Mouse (Mus musculus): ENCODE data around the gene Cnot10. TPM values are rescaled to one million over a fixed set of nuclear protein-coding genes. Genes with fewer than 3 reads are reported as not detected.

The Cnot10 gene
- polyA plus RNA-seq, 1 experiment from 2014 or later, result 26.9 TPM

DNA sequence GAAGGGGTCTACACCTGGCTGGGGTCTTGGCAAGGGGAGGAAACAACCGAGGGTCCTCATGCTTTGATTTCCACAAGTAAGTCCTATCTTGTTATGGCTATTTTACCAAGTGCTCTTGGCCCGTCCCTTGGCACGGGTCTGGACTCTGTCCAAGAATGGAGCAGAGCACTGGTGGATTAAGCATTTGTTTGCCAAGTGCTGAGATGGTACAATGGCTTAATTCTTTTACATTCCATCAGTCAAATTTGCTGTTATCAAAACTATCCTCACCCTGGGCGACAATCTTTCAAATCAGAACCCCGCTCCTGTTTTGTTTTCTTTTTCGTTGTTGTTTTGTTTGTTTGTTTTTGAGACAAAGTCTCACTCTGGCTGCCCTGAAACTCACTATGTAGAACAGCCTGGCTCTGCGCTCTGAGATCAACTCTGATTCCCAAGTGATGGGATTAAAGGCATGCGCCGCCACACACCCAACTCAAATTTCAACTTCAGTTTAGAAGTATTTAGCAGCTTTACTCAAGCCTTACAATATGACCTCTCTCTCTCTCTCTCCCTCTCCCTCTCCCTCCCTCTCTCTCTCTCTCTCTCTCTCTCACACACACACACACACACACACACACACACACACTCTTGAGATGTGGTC, 95.1 kb downstream of the Cnot10 start:
- no peak overlapping the region for H3K4me2 ChIP-seq
- no peak overlapping the region for H3K9ac ChIP-seq
- no peak overlapping the region for H3K4me3 ChIP-seq (replicated peaks)
- H3K27me3 ChIP-seq, result peaks cover 5% of the 10 kb centered on the region; the same call in 1 of the 2 replicates
- 50% methylated on average over 9 of the region's 9 CpGs for WGBS (ENCODE audit: insufficient replicate concordance)
- ATAC-seq (ENCODE audit: low read depth) (no peak), DNase-seq (no peak)
- H3K4me1 ChIP-seq (replicated peaks), result peaks cover 80% of the 10 kb centered on the region
- no peak overlapping the region for H3K27ac ChIP-seq
- no peaks in the 10 kb centered on the region for H3K9me3 ChIP-seq (replicated peaks)
- no peaks in the 10 kb centered on the region for H3K36me3 ChIP-seq

- Histone ChIP-seq H3K9me3 (replicated peaks) (no peaks in the 10 kb centered on the region), H3K4me3 (replicated peaks) (no peak overlapping the region), H3K27me3 (peaks cover 5% of the 10 kb centered on the region; the same call in 1 of the 2 replicates), H3K36me3 (no peaks in the 10 kb centered on the region), H3K9ac (no peak overlapping the region), H3K4me2 (no peak overlapping the region), H3K4me1 (replicated peaks) (peaks cover 73% of the 10 kb centered on the region), H3K27ac (no peak overlapping the region)
- WGBS (ENCODE audit: insufficient replicate concordance), result 54% methylated on average over 17 of the region's 17 CpGs
- DNase-seq (no peak), ATAC-seq (ENCODE audit: low read depth) (no peak)
Measured at GRCm38 (mm10) chr9:114543882-114544753, 95.9 kb downstream of the Cnot10 start.

DNA sequence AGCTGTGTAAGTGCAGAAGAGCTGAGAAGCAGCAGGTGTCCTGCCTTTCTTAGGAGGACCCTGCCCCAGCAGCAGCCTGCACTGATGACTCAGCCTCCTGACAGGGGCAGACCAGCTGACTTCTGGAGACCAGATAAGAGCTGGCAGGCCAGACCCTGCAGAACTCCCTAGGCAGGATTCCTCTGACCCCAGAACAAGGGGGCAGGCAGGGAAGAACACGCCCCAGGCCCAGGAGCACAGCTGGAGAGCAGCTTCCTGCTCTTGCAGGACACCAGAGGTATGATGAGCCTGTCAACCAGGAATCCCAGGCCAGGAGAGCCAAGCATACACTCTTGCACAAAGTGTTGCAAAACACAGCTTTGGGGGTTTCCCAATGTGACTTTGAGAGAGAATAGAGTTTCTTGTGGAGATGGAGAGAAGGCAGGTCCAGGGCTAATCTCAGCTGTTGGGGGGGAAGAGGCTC, 98.7 kb downstream of the Cnot10 start:
- Histone ChIP-seq H3K4me1 (replicated peaks) (peaks cover 65% of the 10 kb centered on the region), H3K4me3 (replicated peaks) (no peak overlapping the region), H3K27ac (peak overlapping the region; percentile 30; the same call in 1 of the 2 replicates), H3K27me3 (no peaks in the 10 kb centered on the region), H3K9me3 (replicated peaks) (no peaks in the 10 kb centered on the region), H3K36me3 (no peaks in the 10 kb centered on the region), H3K4me2 (no peak overlapping the region), H3K9ac (no peak overlapping the region)
- ATAC-seq (ENCODE audit: low read depth), result no peak; the same call in 1 of the 2 replicates
- DNase-seq, result no peak
- WGBS (ENCODE audit: insufficient replicate concordance), result 14% methylated on average over 1 of the region's 1 CpGs

DNA sequence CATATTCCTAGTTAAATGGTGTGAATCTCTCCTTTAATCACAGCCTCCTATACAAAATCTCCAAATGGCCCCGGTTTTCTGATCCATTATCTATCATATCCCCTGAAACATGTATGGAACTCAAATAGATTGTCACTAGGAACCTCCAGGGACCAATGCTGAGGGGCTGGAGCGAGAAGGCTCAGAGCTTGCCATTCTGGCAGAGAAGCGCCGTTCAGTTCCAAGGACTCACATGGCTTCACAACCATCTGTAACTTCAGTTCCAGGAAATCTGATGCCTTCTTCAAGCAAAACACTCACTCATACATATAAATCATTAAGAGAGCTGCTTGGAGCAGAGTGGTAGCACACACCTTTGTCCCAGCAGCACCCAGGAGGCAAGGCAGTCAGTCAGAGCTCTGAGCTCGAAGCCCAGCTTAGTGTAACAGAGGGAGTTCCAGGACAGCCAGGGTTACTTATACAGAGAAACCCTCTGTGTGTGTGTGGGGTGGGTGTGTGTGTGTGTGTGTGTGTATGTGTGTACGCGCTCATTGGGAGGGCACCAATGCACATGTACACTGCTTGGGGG, 100.9 kb downstream of the Cnot10 start:
- H3K4me3 ChIP-seq (replicated peaks), result no peak overlapping the region
- H3K36me3 ChIP-seq, result no peaks in the 10 kb centered on the region
- no peak overlapping the region for H3K27ac ChIP-seq
- no peaks in the 10 kb centered on the region for H3K27me3 ChIP-seq
- H3K4me2 ChIP-seq, result no peak overlapping the region
- DNase-seq (no peak), ATAC-seq (ENCODE audit: low read depth) (no peak)
- 76% methylated on average over 7 of the region's 7 CpGs for WGBS (ENCODE audit: insufficient replicate concordance)
- peaks cover 47% of the 10 kb centered on the region for H3K4me1 ChIP-seq (replicated peaks)
- H3K9me3 ChIP-seq (replicated peaks), result no peaks in the 10 kb centered on the region
- no peak overlapping the region for H3K9ac ChIP-seq

DNA sequence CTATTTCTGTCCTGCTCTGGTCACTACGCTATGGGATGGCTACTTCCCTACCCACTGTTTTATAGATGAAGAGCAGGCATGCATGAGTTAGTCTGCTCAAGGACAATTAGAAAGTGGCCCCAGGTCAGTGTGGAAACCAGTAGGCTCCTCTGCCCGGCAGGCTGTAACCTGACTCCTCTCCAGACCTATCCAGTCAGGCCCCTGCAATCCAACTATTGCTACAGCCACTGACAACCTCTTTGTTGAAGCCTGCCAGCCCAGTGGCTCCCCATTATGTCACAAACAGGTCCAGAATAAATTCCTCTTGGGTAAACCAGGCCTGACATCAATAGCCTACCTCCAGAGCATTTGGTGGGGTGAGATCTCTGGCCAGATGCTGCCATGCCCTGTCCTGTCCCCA, 103.4 kb downstream of the Cnot10 start:
- H3K36me3 ChIP-seq, result no peaks in the 10 kb centered on the region
- no peak overlapping the region for H3K9ac ChIP-seq
- no peak overlapping the region for H3K4me3 ChIP-seq (replicated peaks)
- no peaks in the 10 kb centered on the region for H3K9me3 ChIP-seq (replicated peaks)
- H3K4me2 ChIP-seq, result no peak overlapping the region
- 62% methylated on average over 2 of the region's 2 CpGs for WGBS (ENCODE audit: insufficient replicate concordance)
- DNase-seq, result no peak
- peak; percentile 59 for ATAC-seq (ENCODE audit: low read depth)
- H3K4me1 ChIP-seq (replicated peaks), result peaks cover 44% of the 10 kb centered on the region
- H3K27ac ChIP-seq, result peak overlapping the region; percentile 59; the same call in 1 of the 2 replicates
- no peaks in the 10 kb centered on the region for H3K27me3 ChIP-seq

Other genes with a start within 250 kb of the Cnot10 start
- gene Crtap, start 249.5 kb downstream of the Cnot10 start, polyA plus RNA-seq (2015; fragmentation: Nextera tagmentation; extraction: Ambion mirVana), result 22.5 TPM in 2 replicates
- gene Glb1, start 239.1 kb downstream of the Cnot10 start, polyA plus RNA-seq (2015; fragmentation: Nextera tagmentation; extraction: Ambion mirVana), result 13.2 and 14.6 TPM in 2 replicates
- 2.9 and 3.4 TPM in 2 replicates for gene Tmppe, start 239.1 kb downstream of the Cnot10 start, polyA plus RNA-seq (2015; fragmentation: Nextera tagmentation; extraction: Ambion mirVana)
- gene Ccr4, start 135.3 kb downstream of the Cnot10 start, polyA plus RNA-seq (2015; fragmentation: Nextera tagmentation; extraction: Ambion mirVana), result not detected in 2 replicates
- not detected in 2 replicates for gene C130032M10Rik, start 124.5 kb downstream of the Cnot10 start, polyA plus RNA-seq (2015; fragmentation: Nextera tagmentation; extraction: Ambion mirVana)
- 1.4 and 1.6 TPM in 2 replicates for gene Trim71, start 75.8 kb downstream of the Cnot10 start, polyA plus RNA-seq (2015; fragmentation: Nextera tagmentation; extraction: Ambion mirVana)
- gene Dync1li1, start 48.6 kb upstream of the Cnot10 start, polyA plus RNA-seq (2015; fragmentation: Nextera tagmentation; extraction: Ambion mirVana), result 23.2 and 24.9 TPM in 2 replicates
- gene Cmtm6, start 90.9 kb upstream of the Cnot10 start, polyA plus RNA-seq (2015; fragmentation: Nextera tagmentation; extraction: Ambion mirVana), result 21.9 and 27.0 TPM in 2 replicates
- gene Cmtm7, start 141.7 kb upstream of the Cnot10 start, polyA plus RNA-seq (2015; fragmentation: Nextera tagmentation; extraction: Ambion mirVana), result 52.4 and 59.5 TPM in 2 replicates
- 21.0 and 23.2 TPM in 2 replicates for gene Cmtm8, start 204.0 kb upstream of the Cnot10 start, polyA plus RNA-seq (2015; fragmentation: Nextera tagmentation; extraction: Ambion mirVana)

All from liver, embryonic 13.5 days (tissue).